Mouse (Mus musculus): Measurements from ENCODE around the gene Inpp4a.

Inpp4a gene

GRCm38 (mm10) chr1:37409647-37410046 lies 110.0 kb downstream of the Inpp4a start:
- TF ChIP-seq NANOG (IDR thresholded peaks at IDR 0.05; ENCODE audit: borderline replicate concordance, low read length): no peak
- Histone ChIP-seq H3K4me3 (replicated peaks; ENCODE audit: low read length) (peak overlapping the region; percentile 55; the same call in 1 of the 2 replicates), H3K9me3 (ENCODE audit: low read length) (no peaks in the 10 kb centered on the region), H3K36me3 (ENCODE audit: insufficient read depth, low read length) (no peaks in the 10 kb centered on the region), H3K4me1 (replicated peaks; ENCODE audit: low read depth, low read length) (peaks cover 24% of the 10 kb centered on the region), H3K27me3 (ENCODE audit: insufficient read depth, low read length) (no peaks in the 10 kb centered on the region)

- peaks cover 25% of the 10 kb centered on the region for H3K36me3 ChIP-seq (ENCODE audit: insufficient read depth, low read length)
- H3K4me1 ChIP-seq (replicated peaks; ENCODE audit: low read depth, low read length): peaks cover 15% of the 10 kb centered on the region
- no peak overlapping the region for H3K4me3 ChIP-seq (replicated peaks; ENCODE audit: low read length)
- H3K9me3 ChIP-seq (ENCODE audit: low read length): 0 out of 2 replicates have a peak, but pooled peaks cover 3% of the 10 kb centered on the region
- H3K27me3 ChIP-seq (ENCODE audit: insufficient read depth, low read length): no peaks in the 10 kb centered on the region
- no peak for TF ChIP-seq CTCF (conservative IDR thresholded peaks at IDR 0.05; ENCODE audit: low read length)
- no peak for TF ChIP-seq POU5F1 (IDR thresholded peaks at IDR 0.05; ENCODE audit: borderline replicate concordance, low read length)
- no peak for TF ChIP-seq NANOG (IDR thresholded peaks at IDR 0.05; ENCODE audit: borderline replicate concordance, low read length)
These were observed 115.7 kb downstream of the Inpp4a start for GRCm38 (mm10) chr1:37415394-37415793.

DNA sequence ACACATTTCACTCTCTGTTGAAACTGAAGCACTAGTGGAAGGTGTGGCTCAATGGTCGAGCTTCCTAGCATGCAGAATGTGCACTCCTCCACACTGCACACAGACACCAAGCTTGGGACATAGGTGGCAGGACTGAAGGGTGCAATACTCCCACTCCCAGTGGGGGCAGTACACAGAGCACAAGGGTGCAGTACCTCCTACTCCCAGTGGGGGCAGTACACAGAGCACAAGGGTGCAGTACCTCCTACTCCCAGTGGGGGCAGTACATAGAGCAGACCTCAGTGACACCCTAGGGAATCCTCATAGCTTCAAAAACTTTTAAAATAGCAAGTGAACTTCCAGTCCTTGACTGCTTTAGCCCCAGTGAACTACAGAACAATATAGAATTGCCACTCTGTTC lies 119.8 kb downstream of the Inpp4a start:
- peaks cover 5% of the 10 kb centered on the region; the same call in 1 of the 2 replicates for H3K4me1 ChIP-seq (replicated peaks; ENCODE audit: low read depth, low read length)
- TF ChIP-seq POU5F1 (IDR thresholded peaks at IDR 0.05; ENCODE audit: borderline replicate concordance, low read length) (no peak), CTCF (conservative IDR thresholded peaks at IDR 0.05; ENCODE audit: low read length) (peak; percentile 97)
- peaks cover 34% of the 10 kb centered on the region for H3K36me3 ChIP-seq (ENCODE audit: insufficient read depth, low read length)
- no peak overlapping the region for H3K4me3 ChIP-seq (replicated peaks; ENCODE audit: low read length)
- H3K9me3 ChIP-seq (ENCODE audit: low read length): peaks cover 10% of the 10 kb centered on the region
- H3K27me3 ChIP-seq (ENCODE audit: insufficient read depth, low read length): no peaks in the 10 kb centered on the region

DNA sequence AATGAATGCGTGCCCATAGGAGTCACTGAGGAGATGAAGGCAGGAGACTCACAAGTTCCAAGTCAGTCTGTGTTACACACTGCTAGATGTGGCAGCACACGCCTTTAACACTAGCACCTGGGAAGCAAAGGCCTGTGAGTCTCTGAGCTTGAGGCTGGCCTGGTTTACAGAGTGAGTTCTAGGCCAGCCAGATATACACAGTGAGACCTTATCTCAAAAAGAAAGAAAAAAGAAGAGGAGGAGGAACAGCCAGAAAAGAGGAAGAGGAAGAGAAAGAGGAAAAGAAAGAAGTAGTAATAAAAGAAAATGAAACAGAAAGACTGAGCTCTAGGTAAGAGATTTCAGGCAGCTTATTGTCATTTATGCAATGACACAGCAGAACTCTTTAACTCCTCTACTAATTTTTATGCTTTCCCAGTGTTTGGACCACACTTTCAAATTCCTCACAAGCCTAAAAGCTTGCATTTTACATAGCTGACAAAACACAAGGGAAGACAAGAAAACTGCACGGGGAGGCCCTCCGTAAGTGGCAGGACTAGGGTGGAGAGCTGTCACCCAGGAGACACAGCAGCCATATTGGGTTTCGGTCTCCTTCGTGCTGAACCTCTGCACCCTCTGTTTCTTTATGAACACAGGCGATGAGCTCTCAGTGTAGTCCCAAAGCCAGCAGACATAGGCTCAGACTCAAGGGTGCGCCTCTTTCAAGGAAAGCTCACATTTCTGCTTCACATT lies 127.6 kb downstream of the Inpp4a start:
- peaks cover 27% of the 10 kb centered on the region for H3K4me1 ChIP-seq (replicated peaks; ENCODE audit: low read depth, low read length)
- H3K27me3 ChIP-seq (ENCODE audit: insufficient read depth, low read length): no peaks in the 10 kb centered on the region
- H3K4me3 ChIP-seq (replicated peaks; ENCODE audit: low read length): no peak overlapping the region
- H3K36me3 ChIP-seq (ENCODE audit: insufficient read depth, low read length): peaks cover 50% of the 10 kb centered on the region
- H3K9me3 ChIP-seq (ENCODE audit: low read length): peaks cover 9% of the 10 kb centered on the region
- TF ChIP-seq CTCF (conservative IDR thresholded peaks at IDR 0.05; ENCODE audit: low read length): no peak
- TF ChIP-seq POU5F1 (IDR thresholded peaks at IDR 0.05; ENCODE audit: borderline replicate concordance, low read length): no peak
- TF ChIP-seq NANOG (IDR thresholded peaks at IDR 0.05; ENCODE audit: borderline replicate concordance, low read length): no peak

DNA sequence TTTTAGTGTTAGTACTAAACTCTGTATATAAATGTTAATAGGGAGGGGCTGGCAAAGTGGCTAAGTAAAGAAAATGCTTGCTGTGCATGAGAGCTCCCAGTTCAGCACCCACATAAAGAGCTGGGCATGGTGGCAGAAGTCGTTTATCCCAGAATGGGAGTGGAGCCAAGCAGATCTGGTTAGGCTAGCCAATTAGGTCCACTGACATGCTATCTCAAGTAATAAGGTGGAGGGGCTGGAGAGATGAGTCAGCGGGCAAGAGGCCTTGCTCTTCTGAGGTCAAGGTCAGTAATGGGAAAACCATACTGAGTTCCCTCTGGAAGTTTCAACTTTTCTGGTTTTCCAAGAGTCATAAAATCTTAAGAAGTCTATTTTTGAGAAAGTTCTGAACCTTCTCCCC lies 129.2 kb downstream of the Inpp4a start:
- peaks cover 7% of the 10 kb centered on the region for H3K9me3 ChIP-seq (ENCODE audit: low read length)
- peaks cover 27% of the 10 kb centered on the region for H3K4me1 ChIP-seq (replicated peaks; ENCODE audit: low read depth, low read length)
- H3K36me3 ChIP-seq (ENCODE audit: insufficient read depth, low read length): peaks cover 66% of the 10 kb centered on the region
- no peak for TF ChIP-seq NANOG (IDR thresholded peaks at IDR 0.05; ENCODE audit: borderline replicate concordance, low read length)
- TF ChIP-seq POU5F1 (IDR thresholded peaks at IDR 0.05; ENCODE audit: borderline replicate concordance, low read length): no peak
- no peaks in the 10 kb centered on the region for H3K27me3 ChIP-seq (ENCODE audit: insufficient read depth, low read length)
- H3K4me3 ChIP-seq (replicated peaks; ENCODE audit: low read length): peak overlapping the region; percentile 96

DNA sequence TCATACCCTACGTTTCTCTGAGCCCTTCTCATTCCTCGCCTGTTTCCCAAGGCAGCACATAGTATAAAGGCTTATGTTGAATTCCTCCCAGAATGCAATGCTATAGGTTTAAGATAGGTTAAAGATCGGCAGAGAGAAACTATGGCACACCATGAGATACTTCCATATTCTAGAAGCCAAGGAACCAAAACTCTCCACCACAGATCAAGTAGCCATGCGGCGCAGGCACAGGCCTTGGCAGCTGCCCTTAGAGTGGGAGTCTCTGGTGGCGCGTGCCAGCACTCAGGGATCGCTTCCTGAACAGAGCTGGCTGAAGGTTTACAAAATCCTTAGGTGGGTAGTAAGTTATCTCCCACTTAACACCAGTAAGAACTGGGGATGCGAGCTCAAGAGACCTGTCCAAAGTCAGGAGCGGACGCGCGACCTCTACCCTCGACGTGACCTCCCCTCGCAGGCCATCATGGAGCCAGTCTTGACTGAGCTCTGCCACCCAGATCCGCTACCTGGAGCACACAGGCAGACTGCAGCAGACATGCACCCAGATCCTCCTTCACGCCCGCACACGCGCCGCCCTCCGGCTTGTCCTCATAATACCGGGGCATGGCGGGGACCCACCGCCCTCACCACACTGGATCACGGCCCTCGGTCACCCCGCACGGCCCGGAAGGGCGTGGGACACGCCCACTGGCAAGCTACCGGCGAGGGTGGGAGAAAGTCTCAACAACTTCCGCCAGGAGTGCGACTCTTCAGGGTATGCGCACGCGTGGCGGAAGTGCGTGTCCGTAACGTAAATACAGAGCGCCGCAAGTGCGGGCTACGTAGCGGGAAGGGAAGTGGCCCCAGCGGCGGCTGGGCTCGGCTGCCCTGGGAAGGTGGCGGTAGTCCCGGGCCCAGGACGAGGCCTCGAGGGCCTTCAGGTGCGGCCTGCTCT lies 130.0 kb downstream of the Inpp4a start, which contains the start of the genes Coa5 and Unc50:
Coa5 (minus strand) TSS at position 738 of the 931 bp plus-strand sequence.
Unc50 (plus strand) TSS at position 774 of the 931 bp plus-strand sequence.
- Histone ChIP-seq H3K4me3 (replicated peaks; ENCODE audit: low read length) (peak within 1 kb of the TSS; percentile 96), H3K36me3 (ENCODE audit: insufficient read depth, low read length) (peaks cover 64% of the 10 kb centered on the region), H3K9me3 (ENCODE audit: low read length) (no peaks in the 10 kb centered on the region), H3K27me3 (ENCODE audit: insufficient read depth, low read length) (no peaks in the 10 kb centered on the region), H3K4me1 (replicated peaks; ENCODE audit: low read depth, low read length) (peaks cover 27% of the 10 kb centered on the region)
- TF ChIP-seq POU5F1 (IDR thresholded peaks at IDR 0.05; ENCODE audit: borderline replicate concordance, low read length) (no peak), CTCF (conservative IDR thresholded peaks at IDR 0.05; ENCODE audit: low read length) (no peak), NANOG (IDR thresholded peaks at IDR 0.05; ENCODE audit: borderline replicate concordance, low read length) (no peak)

GRCm38 (mm10) chr1:37430297-37430840 lies 130.7 kb downstream of the Inpp4a start:
- TF ChIP-seq NANOG (IDR thresholded peaks at IDR 0.05; ENCODE audit: borderline replicate concordance, low read length) (no peak), CTCF (conservative IDR thresholded peaks at IDR 0.05; ENCODE audit: low read length) (no peak), POU5F1 (IDR thresholded peaks at IDR 0.05; ENCODE audit: borderline replicate concordance, low read length) (no peak)
- peaks cover 27% of the 10 kb centered on the region for H3K4me1 ChIP-seq (replicated peaks; ENCODE audit: low read depth, low read length)
- H3K36me3 ChIP-seq (ENCODE audit: insufficient read depth, low read length): peaks cover 61% of the 10 kb centered on the region
- peak overlapping the region; percentile 96 for H3K4me3 ChIP-seq (replicated peaks; ENCODE audit: low read length)
- no peaks in the 10 kb centered on the region for H3K27me3 ChIP-seq (ENCODE audit: insufficient read depth, low read length)
- no peaks in the 10 kb centered on the region for H3K9me3 ChIP-seq (ENCODE audit: low read length)

- Histone ChIP-seq H3K36me3 (ENCODE audit: insufficient read depth, low read length) (peaks cover 93% of the 10 kb centered on the region), H3K27me3 (ENCODE audit: insufficient read depth, low read length) (no peaks in the 10 kb centered on the region), H3K9me3 (ENCODE audit: low read length) (no peaks in the 10 kb centered on the region), H3K4me3 (replicated peaks; ENCODE audit: low read length) (no peak overlapping the region), H3K4me1 (replicated peaks; ENCODE audit: low read depth, low read length) (peaks cover 6% of the 10 kb centered on the region)
- TF ChIP-seq CTCF (conservative IDR thresholded peaks at IDR 0.05; ENCODE audit: low read length) (no peak), POU5F1 (IDR thresholded peaks at IDR 0.05; ENCODE audit: borderline replicate concordance, low read length) (no peak), NANOG (IDR thresholded peaks at IDR 0.05; ENCODE audit: borderline replicate concordance, low read length) (no peak)
These were observed 136.8 kb downstream of the Inpp4a start for GRCm38 (mm10) chr1:37436419-37436818.
